18 mouse cellular contexts compared by ENCODE assay signal in the genomic region with DNA sequence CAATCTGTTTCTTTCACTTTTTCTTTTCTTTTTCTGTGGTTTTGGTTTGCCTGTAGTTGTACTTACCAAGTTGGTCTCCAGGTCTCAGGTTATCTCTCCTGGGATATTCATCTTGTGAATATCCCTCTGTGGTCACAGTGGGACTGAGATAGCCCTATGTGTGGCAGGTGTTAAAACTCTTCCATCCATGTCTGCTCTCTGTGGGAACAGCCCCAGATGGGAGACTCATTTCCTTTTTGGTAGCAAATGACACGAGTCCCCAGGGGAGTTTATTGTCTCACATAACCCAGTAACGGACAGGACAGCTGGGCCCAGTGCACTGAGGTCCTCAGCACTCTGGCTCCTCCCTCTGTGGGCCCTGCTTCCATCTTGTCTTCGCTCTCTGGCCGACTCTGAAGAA. TPM values are rescaled to one million over a fixed set of nuclear protein-coding genes. Genes with fewer than 3 reads are reported as not detected.
DNase-seq lines count a peak whose midpoint lies in the region; ATAC-seq and TF ChIP-seq lines count a peak whose summit lies in the region.
"Had no signal": no experiment of that assay in that cellular context is flagged by ENCODE, and none has a peak within 500 bp of the region (broad histone marks: within the 10 kb centered on the region; RNA-seq: fewer than 3 reads in every experiment).

No protein-coding gene starts in this region.

- no peak overlapping the region for H3K4me2 ChIP-seq in limb, embryonic 13.5 days (replicated peaks)
- H3K4me2 ChIP-seq in neural tube, embryonic 13.5 days: no peak overlapping the region
- H3K4me2 ChIP-seq in stomach, postnatal 0 days (replicated peaks; ENCODE audit: low read depth): no peak overlapping the region
- H3K4me2 ChIP-seq: embryonic facial prominence, embryonic 15.5 days; forebrain, embryonic 15.5 days had no signal

- peaks cover 56% of the 10 kb centered on the region for H3K4me1 ChIP-seq in limb, embryonic 13.5 days
- peaks cover 66% of the 10 kb centered on the region for H3K4me1 ChIP-seq in limb, embryonic 10.5 days
- peaks cover 63% of the 10 kb centered on the region for H3K4me1 ChIP-seq in neural tube, embryonic 13.5 days (replicated peaks)
- H3K4me1 ChIP-seq in stomach, postnatal 0 days (replicated peaks; ENCODE audit: control insufficient read depth, insufficient read depth): peaks cover 2% of the 10 kb centered on the region; the same call in 1 of the 2 replicates

- TF ChIP-seq EP300 in stomach, postnatal 0 days (optimal IDR thresholded peaks at IDR 0.05): no peak

- no peak overlapping the region for H3K9ac ChIP-seq in limb, embryonic 13.5 days
- no peak overlapping the region for H3K9ac ChIP-seq in neural tube, embryonic 13.5 days
- no peak overlapping the region for H3K9ac ChIP-seq in stomach, postnatal 0 days (ENCODE audit: low read length)
- H3K9ac ChIP-seq: embryonic facial prominence, embryonic 15.5 days; forebrain, embryonic 15.5 days had no signal

- H3K9me3 ChIP-seq in limb, embryonic 13.5 days: no peaks in the 10 kb centered on the region
- H3K9me3 ChIP-seq in limb, embryonic 10.5 days (replicated peaks): no peaks in the 10 kb centered on the region
- H3K9me3 ChIP-seq in neural tube, embryonic 13.5 days: no peaks in the 10 kb centered on the region
- H3K9me3 ChIP-seq in stomach, postnatal 0 days (ENCODE audit: control insufficient read depth, low read length): no peaks in the 10 kb centered on the region
- H3K9me3 ChIP-seq: embryonic facial prominence, embryonic 15.5 days; forebrain, embryonic 15.5 days had no signal

- 0 out of 2 replicates have a peak overlapping the region, but pooled peaks have one; percentile 10 for H3K27ac ChIP-seq in limb, embryonic 13.5 days
- H3K27ac ChIP-seq in limb, embryonic 10.5 days: no peak overlapping the region
- peak overlapping the region; percentile 29; the same call in 1 of the 2 replicates for H3K27ac ChIP-seq in neural tube, embryonic 13.5 days (replicated peaks)
- no peak overlapping the region for H3K27ac ChIP-seq in stomach, postnatal 0 days (replicated peaks)
- H3K27ac ChIP-seq: forebrain, embryonic 15.5 days; kidney, postnatal 0 days had no signal

- DNase-seq in gastrocnemius, postnatal 25 days: peak; percentile 62
- DNase-seq in gastrocnemius, adult 18-20 months (ENCODE audit: low spot score): no peak
- no peak for DNase-seq in limb, embryonic 10.5 days (ENCODE audit: low spot score)
- peak; percentile 40 for DNase-seq in embryo, embryonic 10.5 days (ENCODE audit: low spot score)
- DNase-seq in stomach, postnatal 0 days (ENCODE audit: low spot score): no peak
- DNase-seq: cerebellum, adult 9-11 months; gastrocnemius, postnatal 14 days; left cerebral cortex, postnatal 4 days; lung, adult 18-20 months; right cerebral cortex, adult 18-20 months; thymus, adult 2 months had no signal

- ATAC-seq in limb, embryonic 13.5 days (ENCODE audit: low FRiP score, low read depth): no peak
- ATAC-seq in neural tube, embryonic 13.5 days (ENCODE audit: low read depth): no peak
- no peak for ATAC-seq in stomach, postnatal 0 days (ENCODE audit: low FRiP score, low TSS enrichment)
- ATAC-seq: activated CD4-positive, CD25-positive, alpha-beta regulatory T cell, adult 4 months; forebrain, embryonic 15.5 days had no signal

- H3K4me3 ChIP-seq in limb, embryonic 13.5 days: no peak overlapping the region
- no peak overlapping the region for H3K4me3 ChIP-seq in limb, embryonic 10.5 days
- H3K4me3 ChIP-seq in neural tube, embryonic 13.5 days: no peak overlapping the region
- H3K4me3 ChIP-seq in stomach, postnatal 0 days (ENCODE audit: low read depth, low read length): no peak overlapping the region
- H3K4me3 ChIP-seq: embryonic facial prominence, embryonic 15.5 days; forebrain, embryonic 15.5 days had no signal

- no peaks in the 10 kb centered on the region for H3K27me3 ChIP-seq in limb, embryonic 13.5 days
- H3K27me3 ChIP-seq in limb, embryonic 10.5 days (ENCODE audit: low read depth, poor library complexity, severe bottlenecking): no peaks in the 10 kb centered on the region
- H3K27me3 ChIP-seq in neural tube, embryonic 13.5 days: no peaks in the 10 kb centered on the region
- no peaks in the 10 kb centered on the region for H3K27me3 ChIP-seq in stomach, postnatal 0 days (ENCODE audit: control insufficient read depth, insufficient read depth, low read length)
- H3K27me3 ChIP-seq: embryonic facial prominence, embryonic 15.5 days; forebrain, embryonic 15.5 days had no signal

- TF ChIP-seq CTCF in stomach, postnatal 0 days (IDR thresholded peaks at IDR 0.05; ENCODE audit: low read depth): no peak

- H3K36me3 ChIP-seq in limb, embryonic 13.5 days: no peaks in the 10 kb centered on the region
- no peaks in the 10 kb centered on the region for H3K36me3 ChIP-seq in limb, embryonic 10.5 days
- no peaks in the 10 kb centered on the region for H3K36me3 ChIP-seq in neural tube, embryonic 13.5 days
- H3K36me3 ChIP-seq in stomach, postnatal 0 days (ENCODE audit: control insufficient read depth, insufficient read depth, low read length): no peaks in the 10 kb centered on the region
- H3K36me3 ChIP-seq: embryonic facial prominence, embryonic 15.5 days; forebrain, embryonic 15.5 days had no signal

- 53% methylated on average over 4 of the region's 4 CpGs for WGBS in limb, embryonic 13.5 days
- WGBS in limb, embryonic 10.5 days: 59% methylated on average over 4 of the region's 4 CpGs
- 29% methylated on average over 4 of the region's 4 CpGs for WGBS in neural tube, embryonic 13.5 days
- 63% methylated on average over 4 of the region's 4 CpGs for WGBS in stomach, postnatal 0 days

RNA-seq across cellular contexts. Expression of gene Stk10, which starts 17.0 kb away (rescaled TPM):
- total RNA-seq in gastrocnemius, postnatal 25 days (2021): 1 to 10 TPM; 2.6 to 3.2 TPM
- total RNA-seq in gastrocnemius, adult 18-20 months (2021): 1 to 10 TPM; 2.2 to 4.4 TPM
- polyA plus RNA-seq in limb, embryonic 13.5 days (2015; fragmentation: Nextera tagmentation; extraction: Ambion mirVana): 2.6 and 3.1 TPM in 2 replicates
- polyA plus RNA-seq in limb, embryonic 10.5 days (2016; fragmentation: Nextera tagmentation; extraction: Ambion mirVana): 2.2 and 2.8 TPM in 2 replicates
- 2.5 and 2.6 TPM in 2 replicates for polyA plus RNA-seq in neural tube, embryonic 13.5 days (2015; fragmentation: Nextera tagmentation; extraction: Ambion mirVana)
- polyA plus RNA-seq in stomach, postnatal 0 days (2015; fragmentation: Nextera tagmentation; extraction: Ambion mirVana): 1.1 and 1.6 TPM in 2 replicates

RNA-seq across cellular contexts. Expression of gene Efcab9, which starts 18.2 kb away (rescaled TPM):
- 1 to 10 TPM in 1 of 2 experiments, under 1 TPM in 1; 0.75 to 1.0 TPM for total RNA-seq in gastrocnemius, postnatal 25 days (2021)
- 1 to 10 TPM; 1.8 to 2.6 TPM for total RNA-seq in gastrocnemius, adult 18-20 months (2021)
- polyA plus RNA-seq in limb, embryonic 13.5 days (2015; fragmentation: Nextera tagmentation; extraction: Ambion mirVana): 0.45 TPM in 1 of 2 replicates, not detected in the other
- 0.38 TPM in 1 of 2 replicates, not detected in the other for polyA plus RNA-seq in limb, embryonic 10.5 days (2016; fragmentation: Nextera tagmentation; extraction: Ambion mirVana)
- polyA plus RNA-seq in neural tube, embryonic 13.5 days (2015; fragmentation: Nextera tagmentation; extraction: Ambion mirVana): 0.36 TPM in 1 of 2 replicates, not detected in the other
- 0.16 and 0.52 TPM in 2 replicates for polyA plus RNA-seq in stomach, postnatal 0 days (2015; fragmentation: Nextera tagmentation; extraction: Ambion mirVana)
- total RNA-seq: hematopoietic stem cell, adult 5-6 weeks had no signal
- polyA plus RNA-seq: embryonic facial prominence, embryonic 15.5 days had no signal

Comparison
In these comparisons a context has a peak if more than half of its experiments do, and no peak if none do; other contexts are left out.
1. DNase-seq: peak in gastrocnemius, postnatal 25 days (single experiment) and embryo, embryonic 10.5 days (single experiment); none in gastrocnemius, adult 18-20 months (single experiment), limb, embryonic 10.5 days (single experiment) and stomach, postnatal 0 days (single experiment).
2. H3K27ac ChIP-seq: peak in limb, embryonic 13.5 days (single experiment) and neural tube, embryonic 13.5 days (single experiment); none in limb, embryonic 10.5 days (single experiment) and stomach, postnatal 0 days (single experiment).